Mouse (Mus musculus) heart, adult 2 months (tissue): ENCODE measurements at regions not wholly inside any gene's neighbourhood (a gene's known extent, or its start where the extent isn't known, plus 50 kb on each side); places are given as distances from the start of the nearest gene placed in this dataset.

Experiments used
- DNase-seq, 2 experiments: peaks; one replicate each; pipeline ENCODE4 v3.0.0; 2021
- H3K27ac ChIP-seq: fragments of 200-600 bp; 2 replicates; pipeline ENCODE4 v1.8.1; 2022
- H3K27me3 ChIP-seq: fragments of 200-500 bp; 2 replicates; pipeline ENCODE4 v1.6.1; 2012; ENCODE audit warnings: mild to moderate bottlenecking, low read length, inconsistent platforms, mixed read lengths; ENCODE audit not compliant: control insufficient read depth, insufficient read depth
- H3K36me3 ChIP-seq: fragments of 200-500 bp; 2 replicates; pipeline ENCODE4 v1.6.1; 2012; ENCODE audit warnings: low read length, inconsistent platforms; ENCODE audit not compliant: control insufficient read depth, insufficient read depth
- H3K4me1 ChIP-seq: fragments of 200-500 bp; 2 replicates; pipeline ENCODE4 v1.6.1; 2011; ENCODE audit warnings: low read length; ENCODE audit not compliant: control insufficient read depth, insufficient read depth
- H3K4me3 ChIP-seq: fragments of 200-600 bp; 2 replicates; pipeline ENCODE4 v1.8.1; 2022
- H3K79me2 ChIP-seq: fragments of 200-500 bp; replicated peaks from 2 replicates; pipeline ENCODE4 v1.6.1; 2012; ENCODE audit warnings: mild to moderate bottlenecking, inconsistent platforms, low read length, moderate library complexity, mixed read lengths; ENCODE audit not compliant: control insufficient read depth, insufficient read depth
- H3K9ac ChIP-seq: fragments of 200-500 bp; 2 replicates; pipeline ENCODE4 v1.6.1; 2012; ENCODE audit warnings: low read depth, mild to moderate bottlenecking, control low read depth, inconsistent platforms, low read length, mixed read lengths
- CTCF ChIP-seq: fragments of 200-600 bp; IDR thresholded peaks from 2 replicates; pipeline ENCODE4 v1.8.1; 2022; ENCODE audit warnings: antibody characterized with exemption, mild to moderate bottlenecking, moderate library complexity
- EP300 ChIP-seq: fragments of 200-500 bp; IDR thresholded peaks from 2 replicates; pipeline ENCODE4 v1.6.1; 2011; ENCODE audit warnings: low read depth, low read length, control low read depth; ENCODE audit not compliant: insufficient read depth
- POLR2A ChIP-seq: fragments of 200-500 bp; IDR thresholded peaks from 2 replicates; pipeline ENCODE4 v1.6.1; 2011; ENCODE audit warnings: mild to moderate bottlenecking, low read depth, low read length, control low read depth; ENCODE audit not compliant: insufficient read depth
- WGBS: fragments of 180-500 bp; shearing (Covaris S2); methylation state at CpG from one replicate; pipeline ENCODE4 v1.1.7; 2018; 5-methylcytosine and 5-hydroxymethylcytosine counted together
- intact Hi-C: fragments of 180-260 bp; cut with DNase I; formaldehyde crosslinking; loops from one replicate; pipeline ENCODE4 v1.15.1; 2025

DNA sequence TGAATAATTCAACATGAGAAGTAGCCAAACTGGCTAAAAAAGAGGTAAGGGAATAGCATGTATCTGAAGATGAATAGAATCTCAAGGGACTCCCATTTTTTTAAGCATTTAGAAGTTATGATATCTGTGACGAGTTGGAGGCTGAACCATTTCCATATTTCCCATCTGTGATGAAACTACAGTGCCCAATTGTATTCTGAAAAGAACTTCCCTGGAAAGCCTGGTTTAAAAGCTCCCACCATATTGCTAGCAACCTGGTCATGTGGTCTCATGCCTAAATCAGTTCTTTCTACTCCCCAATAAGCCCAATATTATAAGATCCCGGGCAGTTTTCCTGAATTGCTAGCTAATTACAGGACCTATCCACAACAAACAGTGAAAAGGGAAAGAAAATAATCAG lies 645.6 kb upstream of the Mms22l start:
- 59% methylated on average over 2 of the region's 2 CpGs for WGBS

DNA sequence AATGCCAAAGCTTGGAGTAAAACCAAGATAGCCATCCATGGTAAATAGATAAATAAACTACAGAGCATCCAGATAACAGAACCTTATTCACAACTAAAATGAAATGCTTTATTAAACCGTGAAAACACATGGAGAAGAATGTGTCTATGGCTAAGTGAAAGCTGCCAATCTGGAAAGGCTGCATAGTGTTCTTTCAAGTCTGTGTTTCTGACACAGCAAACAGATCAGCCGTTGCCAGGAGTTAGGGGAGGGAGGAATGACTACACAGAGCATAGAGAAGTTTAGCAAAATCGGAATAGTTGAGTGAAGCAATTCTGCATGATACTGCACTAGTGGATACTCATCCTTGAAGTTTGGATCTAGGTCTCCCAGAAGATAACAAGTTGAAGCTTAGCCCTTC lies 633.8 kb upstream of the Mms22l start:
- no peak overlapping the region for H3K4me3 ChIP-seq
- H3K27me3 ChIP-seq: no peaks in the 10 kb centered on the region
- 59% methylated on average over 3 of the region's 3 CpGs for WGBS
- intact Hi-C loops: no loop called here
- H3K79me2 ChIP-seq: no peaks in the 10 kb centered on the region
- DNase-seq: no peak
- no peaks in the 10 kb centered on the region for H3K4me1 ChIP-seq
- H3K36me3 ChIP-seq: no peaks in the 10 kb centered on the region
- no peak overlapping the region for H3K27ac ChIP-seq
- TF ChIP-seq EP300 (no peak), CTCF (no peak), POLR2A (no peak)
- H3K9ac ChIP-seq: no peak overlapping the region

More for the DNA sequence above, 645.6 kb upstream of the Mms22l start:
- no peak overlapping the region for H3K9ac ChIP-seq
- H3K36me3 ChIP-seq: no peaks in the 10 kb centered on the region
- H3K27me3 ChIP-seq: no peaks in the 10 kb centered on the region
- no peak overlapping the region for H3K4me3 ChIP-seq
- H3K4me1 ChIP-seq: no peaks in the 10 kb centered on the region
- no peak overlapping the region for H3K27ac ChIP-seq
- H3K79me2 ChIP-seq: no peaks in the 10 kb centered on the region
- DNase-seq: no peak
- intact Hi-C loops: no loop called here
- no peak for TF ChIP-seq EP300

DNA sequence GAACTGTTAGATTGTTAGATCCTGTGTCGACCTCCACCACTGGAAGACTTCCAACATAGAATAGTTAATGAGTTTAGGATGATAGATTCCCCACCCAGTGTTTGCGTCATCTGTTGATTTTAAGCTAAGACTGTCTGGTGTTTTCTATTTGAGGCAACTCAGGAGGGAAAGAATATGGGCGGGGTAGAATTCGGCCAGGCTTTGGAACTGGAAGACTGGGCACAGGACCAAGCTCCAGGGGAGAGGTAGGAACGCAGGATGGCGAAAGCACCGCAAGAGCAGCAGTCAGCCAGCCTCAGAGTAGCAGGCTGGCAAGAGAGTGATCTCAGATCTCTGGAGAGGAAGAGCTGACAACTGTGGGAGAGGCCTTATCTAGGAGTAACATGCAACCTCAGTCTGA lies 616.2 kb upstream of the Mms22l start:
- DNase-seq: no peak
- Histone ChIP-seq H3K27me3 (no peaks in the 10 kb centered on the region), H3K27ac (no peak overlapping the region), H3K4me3 (no peak overlapping the region), H3K4me1 (no peaks in the 10 kb centered on the region), H3K79me2 (no peaks in the 10 kb centered on the region), H3K36me3 (no peaks in the 10 kb centered on the region), H3K9ac (no peak overlapping the region)
- TF ChIP-seq POLR2A (no peak), EP300 (no peak), CTCF (no peak)
- 66% methylated on average over 7 of the region's 7 CpGs for WGBS
- intact Hi-C loops: no loop called here

DNA sequence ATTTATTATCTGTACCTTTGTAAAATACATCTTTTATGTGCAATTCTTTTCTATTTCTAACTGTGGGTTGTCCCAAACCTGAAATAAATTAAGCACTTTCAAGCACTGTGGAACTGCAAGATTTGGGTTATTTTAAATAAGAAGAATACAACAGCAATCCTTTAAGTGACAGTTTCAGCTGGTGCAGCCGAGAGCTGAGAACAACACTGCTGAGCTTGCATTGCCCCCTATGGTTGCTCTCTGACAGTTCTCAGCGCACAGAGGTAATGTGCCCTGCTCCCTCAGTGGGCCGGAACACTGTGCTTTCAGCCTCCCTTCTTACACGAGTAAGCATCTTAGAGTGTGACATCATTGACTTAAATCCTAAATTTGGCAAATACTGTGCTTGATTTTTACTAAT lies 582.9 kb upstream of the Mms22l start:
- intact Hi-C loops: no loop called here
- no peaks in the 10 kb centered on the region for H3K4me1 ChIP-seq

DNA sequence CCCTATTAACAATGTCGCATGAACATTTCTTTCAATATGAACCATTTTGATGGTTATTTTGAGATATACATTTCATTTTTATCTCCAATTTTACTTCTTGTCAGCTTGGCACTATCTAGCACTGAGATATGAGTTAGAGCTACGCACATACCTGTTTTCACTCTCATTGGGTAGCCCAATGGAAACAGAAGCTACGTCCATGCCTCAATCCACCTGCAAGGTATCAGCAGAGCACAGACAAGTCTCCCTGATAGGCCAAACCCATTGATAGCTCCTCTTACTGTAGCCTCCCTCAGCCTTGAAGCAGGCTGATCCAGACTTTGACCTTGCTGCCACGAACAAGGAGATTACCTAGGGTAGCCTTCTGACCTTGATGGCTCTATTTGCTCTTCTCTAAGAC lies 582.4 kb upstream of the Mms22l start:
- H3K79me2 ChIP-seq: no peaks in the 10 kb centered on the region
- no peak overlapping the region for H3K9ac ChIP-seq
- no peaks in the 10 kb centered on the region for H3K27me3 ChIP-seq
- WGBS: 57% methylated on average over 4 of the region's 4 CpGs
- no peak for TF ChIP-seq POLR2A
- no peak for TF ChIP-seq EP300
- TF ChIP-seq CTCF: no peak
- no peaks in the 10 kb centered on the region for H3K36me3 ChIP-seq
- no peak overlapping the region for H3K27ac ChIP-seq
- intact Hi-C loops: no loop called here
- DNase-seq: no peak
- no peak overlapping the region for H3K4me3 ChIP-seq
- no peaks in the 10 kb centered on the region for H3K4me1 ChIP-seq

More for the DNA sequence above, 582.9 kb upstream of the Mms22l start:
- Histone ChIP-seq H3K27ac (no peak overlapping the region), H3K9ac (no peak overlapping the region), H3K27me3 (no peaks in the 10 kb centered on the region), H3K4me3 (no peak overlapping the region), H3K79me2 (no peaks in the 10 kb centered on the region), H3K36me3 (no peaks in the 10 kb centered on the region)
- WGBS: 24% methylated on average over 4 of the region's 4 CpGs
- no peak for DNase-seq
- no peak for TF ChIP-seq POLR2A
- TF ChIP-seq CTCF: no peak
- no peak for TF ChIP-seq EP300

DNA sequence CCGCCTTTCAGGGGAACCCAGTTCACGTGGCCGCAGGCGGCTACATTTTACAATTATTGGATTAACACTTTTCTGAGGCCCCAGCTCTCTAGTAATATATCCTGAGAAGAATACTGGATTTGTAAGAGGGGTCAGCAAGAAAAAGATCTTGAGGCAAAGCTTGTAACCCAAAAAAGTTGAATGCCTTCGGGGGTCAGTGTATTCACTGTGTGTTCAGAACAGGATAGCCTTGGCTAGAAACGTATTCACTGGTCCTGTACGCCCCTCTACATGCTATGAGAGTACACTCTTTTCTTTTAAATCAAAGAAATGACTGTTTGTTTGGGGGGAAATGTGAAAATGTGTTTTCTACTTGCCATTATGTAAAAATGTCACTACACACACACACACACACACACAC lies 581.8 kb upstream of the Mms22l start:
- H3K36me3 ChIP-seq: no peaks in the 10 kb centered on the region
- no peaks in the 10 kb centered on the region for H3K27me3 ChIP-seq
- H3K9ac ChIP-seq: no peak overlapping the region
- H3K27ac ChIP-seq: no peak overlapping the region
- no peak for DNase-seq
- no peaks in the 10 kb centered on the region for H3K4me1 ChIP-seq
- intact Hi-C loops: no loop called here
- no peaks in the 10 kb centered on the region for H3K79me2 ChIP-seq
- H3K4me3 ChIP-seq: no peak overlapping the region
- WGBS: 78% methylated on average over 7 of the region's 7 CpGs
- TF ChIP-seq POLR2A: no peak
- TF ChIP-seq EP300: no peak
- TF ChIP-seq CTCF: no peak
